Mouse (Mus musculus) midbrain, embryonic 13.5 days (tissue): ENCODE results near the gene Lgals9. TPM values are rescaled to one million over a fixed set of nuclear protein-coding genes. Genes with fewer than 3 reads are reported as not detected.
"Not testable (repeated sequence)": the region's sequence is repeated elsewhere in the genome, so short reads cannot be mapped to it uniquely, and the experiment has no call there.

ENCODE experiments used
- ATAC-seq: fragments of 200-750 bp; cut with Nextera tagmentation; 2 replicates; pipeline ENCODE4 v1.8.0; 2017; ENCODE audit warnings: mild to moderate bottlenecking, moderate TSS enrichment, moderate library complexity
- H3K27ac ChIP-seq: fragments of 300-500 bp; sonication (generic); 2 replicates; pipeline ENCODE4 v1.5.1; 2015; ENCODE audit warnings: inconsistent platforms, mild to moderate bottlenecking, moderate library complexity
- H3K27me3 ChIP-seq: fragments of 300-500 bp; sonication (generic); 2 replicates; pipeline ENCODE4 v1.6.1; 2015; ENCODE audit warnings: mild to moderate bottlenecking, inconsistent platforms
- H3K36me3 ChIP-seq: fragments of 300-500 bp; sonication (generic); 2 replicates; pipeline ENCODE4 v1.6.1; 2015; ENCODE audit warnings: mild to moderate bottlenecking, inconsistent platforms
- H3K4me1 ChIP-seq: fragments of 300-500 bp; sonication (generic); replicated peaks from 2 replicates; pipeline ENCODE4 v1.6.1; 2015; ENCODE audit warnings: inconsistent platforms
- H3K4me2 ChIP-seq: fragments of 300-500 bp; sonication (generic); replicated peaks from 2 replicates; pipeline ENCODE4 v1.6.1; 2015; ENCODE audit warnings: moderate library complexity, mild to moderate bottlenecking, inconsistent platforms
- H3K4me3 ChIP-seq: fragments of 300-500 bp; sonication (generic); replicated peaks from 2 replicates; pipeline ENCODE4 v1.5.1; 2015; ENCODE audit warnings: mild to moderate bottlenecking, inconsistent platforms
- H3K9ac ChIP-seq: fragments of 300-500 bp; sonication (generic); replicated peaks from 2 replicates; pipeline ENCODE4 v1.6.1; 2015; ENCODE audit warnings: mild to moderate bottlenecking, inconsistent platforms
- H3K9me3 ChIP-seq: fragments of 300-500 bp; sonication (generic); 2 replicates; pipeline ENCODE4 v1.6.1; 2016; ENCODE audit warnings: mild to moderate bottlenecking, inconsistent platforms
- WGBS: fragments of 180-500 bp; shearing (Covaris S2); methylation state at CpG from one replicate; pipeline ENCODE4 v1.1.7; 2015; 5-methylcytosine and 5-hydroxymethylcytosine counted together
- polyA plus RNA-seq: library from polyadenylated mRNA; unstranded; fragments of >200 nt; fragmentation: Nextera tagmentation; extraction: Ambion mirVana; gene quantifications from 2 replicates; pipeline ENCODE4 v1.2.1, GENCODE M21; 2015

Lgals9 gene
- polyA plus RNA-seq, 1 experiment from 2014 or later: 4.2 TPM

DNA sequence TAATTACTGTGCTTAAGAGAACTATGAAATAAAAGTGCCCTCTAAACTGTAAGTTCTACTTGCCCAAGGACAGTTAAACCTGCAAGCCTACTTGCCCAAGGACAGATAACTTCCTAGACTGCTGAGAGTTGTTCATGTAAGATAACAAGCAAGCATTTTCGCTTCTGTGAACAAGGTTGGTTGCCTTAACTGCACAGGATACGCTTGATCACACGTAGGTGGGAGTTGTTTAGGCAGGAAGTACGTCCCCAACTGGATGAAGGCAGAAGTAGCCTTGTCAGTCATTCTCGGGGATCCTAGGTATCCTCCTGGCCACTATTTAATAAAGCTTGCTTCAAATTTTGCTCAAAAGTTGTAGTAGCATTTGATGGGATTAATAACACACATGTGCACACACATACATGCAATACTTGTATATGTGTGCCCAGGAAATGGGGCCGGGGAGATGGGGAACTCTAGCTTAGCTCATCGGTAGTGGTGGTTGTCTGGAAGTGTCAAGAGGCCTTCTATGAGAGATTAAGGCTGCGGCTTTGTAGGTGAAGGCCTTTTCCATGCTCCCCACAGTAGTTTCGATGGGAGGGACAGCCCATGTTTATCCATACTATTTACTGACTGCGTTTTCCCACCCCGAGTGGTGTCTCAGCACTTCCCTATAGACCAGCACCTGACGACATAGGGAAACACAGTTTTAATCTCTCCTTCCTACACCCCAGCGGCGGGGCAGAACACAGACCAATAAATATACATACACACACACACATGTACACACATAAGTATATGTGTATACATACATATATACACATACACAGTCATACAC, 21.0 kb upstream of the Lgals9 start:
- Histone ChIP-seq H3K4me1 (no peaks in the 10 kb centered on the region), H3K27me3 (no peaks in the 10 kb centered on the region), H3K4me3 (no peak overlapping the region), H3K27ac (no peak overlapping the region), H3K36me3 (no peaks in the 10 kb centered on the region), H3K9me3 (no peaks in the 10 kb centered on the region), H3K9ac (no peak overlapping the region), H3K4me2 (no peak overlapping the region)
- ATAC-seq: no peak
- 91% methylated on average over 14 of the region's 14 CpGs for WGBS

DNA sequence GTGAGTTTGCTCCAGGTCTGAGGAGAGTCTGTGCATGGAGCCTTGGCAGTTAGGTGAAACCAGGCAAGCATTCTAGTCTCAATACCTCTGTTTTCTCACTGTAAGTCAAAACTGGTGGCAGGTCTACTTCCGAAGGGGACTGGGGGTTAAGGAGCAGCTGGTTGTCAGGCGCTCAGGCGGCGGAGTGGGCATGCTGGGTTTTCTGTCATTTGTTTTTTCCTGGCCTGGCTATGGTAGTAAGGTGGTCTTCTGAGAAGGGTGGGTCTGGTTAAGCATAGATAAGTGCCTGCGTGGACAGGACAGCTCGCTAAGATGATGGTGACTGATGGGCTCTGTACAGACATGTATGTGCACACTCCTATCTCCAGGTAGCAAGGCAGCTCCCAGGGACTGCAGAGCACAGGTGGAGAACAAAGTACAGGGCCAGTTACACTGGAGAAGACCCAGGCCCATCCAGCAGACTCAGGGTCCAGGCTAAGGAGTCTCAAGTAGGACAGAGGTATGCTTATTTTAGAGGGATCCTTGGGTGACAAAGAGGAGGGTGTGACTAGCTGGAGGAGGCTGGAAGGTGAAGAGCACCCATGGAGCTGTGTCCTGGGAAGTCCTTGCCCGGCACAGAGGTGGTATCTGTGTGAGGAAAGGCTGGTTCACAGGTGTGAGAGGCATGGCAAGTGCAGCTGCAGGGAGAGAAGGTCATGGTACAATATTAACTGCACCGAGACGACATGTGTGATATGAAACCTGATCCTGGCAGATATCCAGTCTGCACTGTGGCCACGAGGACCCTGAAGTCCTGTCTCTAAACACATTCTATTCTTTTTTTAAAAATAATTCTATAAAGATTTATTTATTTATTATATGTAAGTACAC, 19.3 kb upstream of the Lgals9 start:
- no peaks in the 10 kb centered on the region for H3K4me1 ChIP-seq
- no peak for ATAC-seq
- no peak overlapping the region for H3K4me2 ChIP-seq
- no peak overlapping the region for H3K9ac ChIP-seq
- H3K27ac ChIP-seq: no peak overlapping the region
- 88% methylated on average over 10 of the region's 10 CpGs for WGBS
- no peaks in the 10 kb centered on the region for H3K36me3 ChIP-seq
- H3K9me3 ChIP-seq: no peaks in the 10 kb centered on the region
- H3K27me3 ChIP-seq: no peaks in the 10 kb centered on the region
- no peak overlapping the region for H3K4me3 ChIP-seq

GRCm38 (mm10) chr11:79003053-79003768, 18.5 kb upstream of the Lgals9 start:
- Histone ChIP-seq H3K27ac (no peak overlapping the region), H3K4me3 (no peak overlapping the region), H3K27me3 (no peaks in the 10 kb centered on the region), H3K36me3 (no peaks in the 10 kb centered on the region), H3K9me3 (no peaks in the 10 kb centered on the region), H3K4me1 (no peaks in the 10 kb centered on the region), H3K9ac (no peak overlapping the region), H3K4me2 (no peak overlapping the region)
- ATAC-seq: no peak
- 85% methylated on average over 11 of the region's 11 CpGs for WGBS

DNA sequence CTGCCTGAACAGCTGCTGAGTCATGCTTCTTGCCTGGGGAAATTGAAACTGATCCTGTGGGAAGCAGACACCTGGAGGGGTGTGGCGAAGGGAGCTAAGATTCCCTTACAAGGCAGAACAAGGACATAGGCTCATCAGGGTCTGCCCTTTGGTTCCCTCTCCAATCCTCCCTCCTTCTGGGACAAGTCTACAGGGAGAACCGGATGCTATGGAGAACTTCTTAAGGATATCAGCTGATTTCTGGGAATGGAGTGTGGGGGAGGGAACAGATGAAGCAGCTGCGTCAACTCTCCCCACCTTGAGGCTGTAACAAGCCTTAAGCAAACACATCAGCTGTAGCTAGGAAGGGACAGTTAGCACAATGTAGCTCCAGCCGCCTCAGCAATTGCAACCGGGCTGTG, 17.8 kb upstream of the Lgals9 start:
- no peak overlapping the region for H3K27ac ChIP-seq
- H3K27me3 ChIP-seq: no peaks in the 10 kb centered on the region
- H3K4me2 ChIP-seq: no peak overlapping the region
- no peaks in the 10 kb centered on the region for H3K4me1 ChIP-seq
- 85% methylated on average over 5 of the region's 5 CpGs for WGBS
- ATAC-seq: no peak
- H3K4me3 ChIP-seq: no peak overlapping the region
- H3K9ac ChIP-seq: no peak overlapping the region
- H3K9me3 ChIP-seq: no peaks in the 10 kb centered on the region
- H3K36me3 ChIP-seq: no peaks in the 10 kb centered on the region

- H3K27ac ChIP-seq: no peak overlapping the region
- H3K9ac ChIP-seq: no peak overlapping the region
- ATAC-seq: no peak
- H3K27me3 ChIP-seq: no peaks in the 10 kb centered on the region
- H3K4me3 ChIP-seq: no peak overlapping the region
- 79% methylated on average over 4 of the region's 4 CpGs for WGBS
- H3K4me1 ChIP-seq: no peaks in the 10 kb centered on the region
- H3K36me3 ChIP-seq: no peaks in the 10 kb centered on the region
- H3K4me2 ChIP-seq: no peak overlapping the region
- no peaks in the 10 kb centered on the region for H3K9me3 ChIP-seq
These were observed 17.1 kb upstream of the Lgals9 start for GRCm38 (mm10) chr11:79001871-79002270.

DNA sequence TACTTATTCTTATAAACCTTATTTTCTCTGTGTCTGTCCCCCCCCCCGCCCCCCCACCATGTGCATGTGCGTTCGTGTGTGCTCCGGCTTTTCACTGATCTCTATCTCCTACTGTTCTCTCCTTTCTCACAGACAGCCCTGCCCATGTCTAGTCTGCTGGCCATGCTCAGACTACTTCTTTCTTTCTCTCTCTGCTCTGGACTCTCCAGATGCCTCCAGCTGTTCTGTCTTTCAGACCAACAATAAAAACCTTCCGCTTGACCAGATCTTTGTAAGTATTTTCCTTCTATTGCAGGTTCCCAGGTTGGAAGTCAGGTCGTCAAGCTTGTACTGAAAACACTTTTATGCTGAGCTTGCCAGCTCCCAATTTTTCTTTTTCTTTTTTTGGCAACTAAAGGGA, 14.4 kb upstream of the Lgals9 start:
- no peak for ATAC-seq
- Histone ChIP-seq H3K4me1 (no peaks in the 10 kb centered on the region), H3K27ac (no peak overlapping the region), H3K9ac (no peak overlapping the region), H3K4me3 (no peak overlapping the region), H3K9me3 (peaks cover 4% of the 10 kb centered on the region; the same call in 1 of the 2 replicates), H3K27me3 (no peaks in the 10 kb centered on the region), H3K36me3 (no peaks in the 10 kb centered on the region), H3K4me2 (no peak overlapping the region)
- WGBS: 42% methylated on average over 6 of the region's 6 CpGs

DNA sequence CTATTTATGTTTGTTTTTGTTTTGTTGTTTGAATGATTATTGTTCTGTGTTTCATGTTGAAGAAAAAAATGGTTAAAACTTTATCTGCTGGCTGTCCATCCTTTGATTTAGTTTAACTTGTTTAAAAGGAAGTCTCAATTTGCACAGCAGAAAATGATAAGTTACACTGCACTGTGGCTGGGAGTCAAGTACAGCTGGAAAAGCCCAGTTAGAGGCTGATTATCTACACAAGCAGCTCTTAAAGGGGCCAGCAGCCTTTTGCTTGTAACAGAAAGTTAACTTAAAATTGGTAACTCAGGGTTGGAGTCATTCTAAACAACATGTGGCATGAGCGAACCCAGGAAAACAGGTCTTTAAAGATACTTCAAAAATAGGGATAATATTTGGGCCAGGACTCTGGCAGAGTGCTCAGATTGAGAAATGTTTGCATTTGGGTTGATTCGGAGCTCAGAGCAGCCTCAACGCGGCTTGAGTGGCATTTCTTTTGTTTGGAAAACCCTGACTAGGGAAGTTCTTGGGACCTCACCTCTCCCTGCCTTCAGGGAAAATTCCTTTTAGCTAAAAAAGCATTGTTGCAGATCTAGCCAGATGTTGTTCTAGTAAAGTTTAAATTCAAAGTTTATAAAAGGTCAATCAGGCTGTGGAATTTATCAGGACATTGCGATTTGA, 6.3 kb upstream of the Lgals9 start:
- not testable (repeated sequence) for H3K9ac ChIP-seq, ATAC-seq, H3K4me1 ChIP-seq, H3K36me3 ChIP-seq, H3K27me3 ChIP-seq, H3K27ac ChIP-seq, H3K4me3 ChIP-seq, H3K9me3 ChIP-seq, H3K4me2 ChIP-seq
- 75% methylated on average over 5 of the region's 5 CpGs for WGBS

GRCm38 (mm10) chr11:78990096-78990495, 5.3 kb upstream of the Lgals9 start:
- no peak overlapping the region for H3K27ac ChIP-seq
- no peak overlapping the region for H3K4me2 ChIP-seq
- H3K4me3 ChIP-seq: no peak overlapping the region
- no peak overlapping the region for H3K9ac ChIP-seq
- ATAC-seq: no peak
- H3K27me3 ChIP-seq: no peaks in the 10 kb centered on the region
- H3K9me3 ChIP-seq: no peaks in the 10 kb centered on the region
- H3K36me3 ChIP-seq: no peaks in the 10 kb centered on the region
- no peaks in the 10 kb centered on the region for H3K4me1 ChIP-seq
- 94% methylated on average over 9 of the region's 9 CpGs for WGBS

- H3K27me3 ChIP-seq, H3K27ac ChIP-seq, H3K4me1 ChIP-seq, H3K9me3 ChIP-seq, ATAC-seq, H3K9ac ChIP-seq, H3K4me3 ChIP-seq, H3K4me2 ChIP-seq, H3K36me3 ChIP-seq: not testable (repeated sequence)
- WGBS: 93% methylated on average over 11 of the region's 11 CpGs
These were observed 4.5 kb upstream of the Lgals9 start for GRCm38 (mm10) chr11:78989206-78989605.

GRCm38 (mm10) chr11:78986311-78987002, 1.7 kb upstream of the Lgals9 start:
- Histone ChIP-seq H3K27ac (no peak overlapping the region), H3K4me2 (no peak overlapping the region), H3K27me3 (no peaks in the 10 kb centered on the region), H3K4me1 (no peaks in the 10 kb centered on the region), H3K9ac (no peak overlapping the region), H3K9me3 (no peaks in the 10 kb centered on the region), H3K36me3 (no peaks in the 10 kb centered on the region), H3K4me3 (no peak overlapping the region)
- 92% methylated on average over 10 of the region's 10 CpGs for WGBS
- ATAC-seq: no peak

DNA sequence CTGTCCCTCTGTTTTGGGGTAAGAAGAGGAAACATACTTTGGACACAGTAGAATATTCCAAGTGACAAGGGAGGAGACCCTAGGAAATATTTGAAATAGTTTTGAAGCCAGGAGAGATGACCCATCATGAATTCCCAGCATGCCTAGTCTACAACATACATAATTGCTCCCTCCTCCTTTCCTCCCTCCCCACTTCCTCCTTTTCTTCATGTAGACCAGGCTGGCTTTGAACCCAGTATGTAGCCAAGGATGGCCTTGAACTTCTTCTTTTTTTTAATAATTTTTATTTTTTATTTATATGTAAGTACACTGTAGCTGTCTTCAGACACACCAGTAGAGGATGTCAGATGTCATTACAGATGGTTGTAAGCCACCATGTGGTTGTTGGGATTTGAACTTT, 759 bp upstream of the Lgals9 start:
- H3K4me2 ChIP-seq: no peak overlapping the region
- H3K9me3 ChIP-seq: no peaks in the 10 kb centered on the region
- no peak overlapping the region for H3K9ac ChIP-seq
- H3K36me3 ChIP-seq: no peaks in the 10 kb centered on the region
- H3K4me1 ChIP-seq: no peaks in the 10 kb centered on the region
- H3K27ac ChIP-seq: no peak overlapping the region
- no peak for ATAC-seq
- no peaks in the 10 kb centered on the region for H3K27me3 ChIP-seq
- no peak overlapping the region for H3K4me3 ChIP-seq
